Mouse (Mus musculus) mouse embryonic stem cell (cell line): Measurements from ENCODE around the gene Hoxa5.

Experiments used
- in situ Hi-C, 2 experiments: fragments of 300-500 bp; cut with MboI; formaldehyde crosslinking; loops; 1 replicate in 1 of 2; 3 replicates in 1 of 2; pipeline ENCODE4 v1.14.3; 2019 to 2020; ENCODE audit warnings: low sequenced_read_pairs in 2 of 2, low pct_unique_long_range_greater_than_20kb in 1 of 2, mixed read lengths in 1 of 2; ENCODE audit not compliant: unreplicated experiment in 1 of 2

The Hoxa5 gene

GRCm38 (mm10) chr6:52204050-52204752 lies at the start of gene Hoxa5:
Hoxa5 (minus strand) TSS chr6:52204587.
- in situ Hi-C loops = loop anchor here (25.0 kb wide), 2 partner anchors 342 to 1017 kb away; no protein-coding TSS in a partner anchor

DNA sequence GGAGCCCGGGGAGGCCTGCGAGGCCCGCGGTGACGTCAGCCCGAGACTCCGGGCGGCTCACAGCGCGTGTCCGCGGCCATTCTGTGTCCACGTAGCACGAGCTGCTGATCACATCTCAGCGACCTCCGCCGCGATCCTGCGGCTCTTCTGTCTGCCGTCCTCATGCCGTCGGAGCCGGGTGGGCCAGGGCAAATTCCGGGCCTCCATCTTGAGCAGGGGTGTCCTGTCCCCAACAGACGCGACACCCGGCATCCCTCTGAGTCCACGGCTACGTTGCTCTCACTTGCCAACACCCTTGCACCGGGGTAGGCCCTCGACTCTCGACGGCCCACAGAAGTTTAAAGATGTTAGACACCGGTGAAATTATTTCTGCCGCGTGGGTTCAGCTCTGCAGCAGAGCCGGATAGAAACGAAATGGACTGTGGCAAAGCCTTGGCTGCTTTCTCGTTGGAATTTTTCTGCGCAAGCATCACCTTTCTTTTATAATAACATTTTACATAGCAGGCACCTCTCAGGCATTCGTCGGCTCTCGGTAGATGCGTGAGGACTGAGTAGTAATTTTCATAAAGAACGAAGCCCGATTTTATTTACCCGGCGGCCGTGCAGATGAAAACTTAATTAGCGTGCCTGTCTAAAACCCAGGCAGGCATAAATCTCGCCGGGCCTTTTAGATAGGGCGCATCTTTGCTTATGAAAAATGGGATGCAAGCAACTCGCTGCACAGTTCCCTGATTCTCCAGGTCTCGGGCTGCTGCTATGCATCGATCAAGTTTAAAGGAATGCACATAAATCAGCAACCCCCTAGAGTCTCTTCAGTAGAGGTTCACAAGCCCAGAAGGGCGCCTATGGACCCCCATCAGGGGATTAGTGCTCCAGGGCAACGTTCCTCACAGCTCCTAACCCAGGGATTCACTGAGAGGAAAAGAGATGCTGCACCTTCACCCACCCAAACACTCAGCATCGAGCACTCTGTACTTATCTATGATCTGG lies 49.4 kb upstream of the Hoxa5 start:
- in situ Hi-C loops = loop anchor here (10.0 to 25.0 kb wide), 4 partner anchors 61 to 658 kb away; partner anchors contain the start of gene Evx1 (in 1 of the 2)

DNA sequence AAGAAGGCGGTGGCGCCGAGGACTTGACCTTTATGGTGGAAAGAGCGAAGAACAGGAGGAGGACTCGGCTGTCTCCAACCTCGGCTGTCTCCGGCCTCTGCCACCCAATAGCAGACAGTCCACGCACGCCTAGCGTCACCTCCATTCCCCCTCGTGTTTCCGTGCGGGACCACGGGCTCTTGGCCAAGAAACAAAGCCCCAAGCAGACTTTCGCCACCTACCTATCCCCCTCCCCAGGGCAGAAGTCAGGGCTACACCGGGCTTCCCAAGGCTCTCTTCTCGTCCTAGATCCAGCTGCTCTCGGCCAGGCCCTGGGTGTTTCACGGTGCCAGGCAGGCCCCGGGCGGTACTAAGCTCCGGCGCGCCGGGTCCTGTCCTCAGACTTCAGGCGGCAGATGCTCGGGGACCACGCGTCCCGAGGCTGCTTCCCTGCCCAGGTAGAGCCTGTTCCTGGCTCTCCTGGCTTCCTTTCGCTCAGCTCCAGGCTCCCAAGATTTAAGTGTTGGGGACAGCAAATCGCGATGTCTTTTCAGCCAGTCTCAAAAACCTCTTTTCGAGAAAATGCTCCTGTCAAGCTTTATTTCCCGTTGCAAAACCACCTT lies 48.5 kb upstream of the Hoxa5 start:
- in situ Hi-C loops = loop anchor here (10.0 to 25.0 kb wide), 4 partner anchors 62 to 659 kb away; partner anchors contain the start of gene Evx1 (in 1 of the 2)

- in situ Hi-C loops = loop anchor here (10.0 to 25.0 kb wide), 4 partner anchors 63 to 660 kb away; partner anchors contain the start of gene Evx1 (in 1 of the 2)
Measured at GRCm38 (mm10) chr6:52252016-52252774, 47.8 kb upstream of the Hoxa5 start.

GRCm38 (mm10) chr6:52251177-52251879 lies 46.9 kb upstream of the Hoxa5 start:
- in situ Hi-C loops = loop anchor here (10.0 to 25.0 kb wide), 4 partner anchors 63 to 661 kb away; partner anchors contain the start of gene Evx1 (in 1 of the 2)

DNA sequence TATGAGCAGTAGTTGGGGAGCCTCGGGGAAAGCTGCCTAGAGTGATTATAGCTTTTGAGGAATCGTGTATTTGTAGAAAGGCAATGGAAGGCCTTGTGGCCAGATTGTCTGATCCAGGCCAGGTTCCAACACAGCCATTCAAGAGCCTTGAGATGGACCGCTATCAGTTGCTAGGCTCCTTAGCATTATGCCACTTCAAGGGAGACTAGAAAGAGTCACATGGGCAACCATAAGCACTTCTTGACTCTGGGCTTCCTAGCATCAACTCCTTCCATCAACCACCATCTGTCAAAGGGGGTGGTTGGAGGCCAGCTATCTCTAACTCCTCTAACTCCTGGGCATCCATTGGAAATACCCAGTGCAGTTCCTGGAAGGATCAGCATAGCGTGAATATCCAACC lies 45.4 kb upstream of the Hoxa5 start:
- in situ Hi-C loops = loop anchor here (5.0 to 25.0 kb wide), 6 partner anchors 65 to 1063 kb away; partner anchors contain the start of gene Evx1 (in 1 of the 2)

DNA sequence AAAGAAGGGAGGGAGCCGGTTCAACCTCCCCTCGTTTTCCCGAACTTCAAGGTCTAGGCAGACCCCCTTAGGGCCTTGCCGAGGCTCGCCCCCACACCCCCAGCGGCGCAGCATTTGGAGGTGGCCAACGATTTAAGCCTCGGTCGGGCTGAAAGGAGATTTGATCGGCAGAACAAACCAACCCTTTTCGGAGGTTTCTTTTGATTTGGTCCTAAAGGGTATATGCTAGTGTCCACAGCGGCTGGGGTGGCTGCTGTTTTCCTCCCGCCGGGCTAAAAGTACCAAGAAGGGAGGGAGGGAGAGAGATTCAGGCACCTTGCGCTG lies 45.0 kb upstream of the Hoxa5 start:
- in situ Hi-C loops = loop anchor here (5.0 to 25.0 kb wide), 2 partner anchors 82 to 1062 kb away; no protein-coding TSS in a partner anchor

GRCm38 (mm10) chr6:52248638-52249414 lies 44.4 kb upstream of the Hoxa5 start:
- in situ Hi-C loops = loop anchor here (5.0 to 25.0 kb wide), 2 partner anchors 82 to 1062 kb away; no protein-coding TSS in a partner anchor

DNA sequence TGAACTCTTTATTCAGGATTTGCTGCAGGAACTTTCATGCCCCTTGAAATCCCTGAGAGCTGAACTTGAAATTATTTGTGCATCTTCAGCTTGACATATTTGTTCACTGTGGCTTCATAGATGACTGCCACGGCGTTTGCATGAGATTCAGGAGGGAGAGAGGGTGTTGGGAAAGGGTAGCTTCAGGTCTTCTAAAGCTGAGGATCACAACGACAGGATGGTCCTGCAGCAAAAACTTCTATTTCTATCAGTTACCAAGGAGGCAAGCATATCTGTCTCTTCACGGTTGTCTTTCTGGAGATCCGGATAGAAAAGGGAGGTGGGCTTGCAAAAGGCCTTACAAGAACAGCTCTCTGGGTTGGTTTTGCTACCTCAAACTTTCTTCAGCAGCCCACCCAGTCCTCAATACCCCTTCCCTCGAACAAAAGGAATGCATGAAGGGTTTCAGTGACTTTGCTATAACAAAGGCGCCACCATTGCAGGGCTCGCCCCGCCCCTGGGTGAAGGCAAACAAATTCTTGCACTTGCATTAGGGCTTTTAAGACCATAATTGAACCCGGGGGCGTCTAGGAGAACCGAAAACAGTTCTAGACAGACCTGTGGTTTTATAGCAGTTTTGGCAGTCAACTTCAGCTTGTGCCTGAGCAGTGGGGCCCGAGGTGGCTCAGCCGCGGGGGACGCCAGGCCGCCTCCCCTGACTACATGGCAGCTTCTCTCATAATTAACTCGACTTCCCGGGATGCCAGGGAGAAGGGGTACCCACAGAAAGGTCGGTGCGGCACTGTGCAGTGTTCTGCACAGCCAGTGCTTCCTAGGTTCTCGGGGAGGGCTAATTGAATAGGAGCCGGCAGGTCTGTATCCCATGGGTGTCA lies 43.6 kb upstream of the Hoxa5 start:
- in situ Hi-C loops = loop anchor here (5.0 to 25.0 kb wide), 2 partner anchors 81 to 1061 kb away; no protein-coding TSS in a partner anchor

- in situ Hi-C loops = loop anchor here (5.0 to 25.0 kb wide), 2 partner anchors 80 to 1060 kb away; no protein-coding TSS in a partner anchor
Measured at GRCm38 (mm10) chr6:52246916-52247315, 42.5 kb upstream of the Hoxa5 start.

DNA sequence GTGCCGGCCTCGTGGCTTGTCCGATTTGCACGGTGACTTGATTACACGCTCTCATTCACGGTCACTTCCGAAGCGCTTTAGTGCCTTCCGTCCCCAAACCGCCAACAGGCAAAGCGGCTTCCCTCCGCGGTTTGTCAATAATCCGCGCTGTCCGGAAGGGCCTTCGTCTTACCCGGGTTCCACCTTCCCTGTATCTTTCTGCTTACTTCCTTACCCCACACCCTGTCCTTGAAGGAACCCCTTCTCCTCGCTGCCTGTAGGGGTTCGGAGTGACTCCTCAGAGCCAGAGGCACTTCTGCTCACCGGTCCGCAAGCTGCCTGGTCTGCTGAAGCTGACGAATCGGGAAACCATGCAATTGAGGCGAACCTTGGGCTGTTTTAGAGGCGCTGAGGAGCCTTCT lies 42.0 kb upstream of the Hoxa5 start:
- in situ Hi-C loops = loop anchor here (5.0 to 25.0 kb wide), 2 partner anchors 79 to 1059 kb away; no protein-coding TSS in a partner anchor

DNA sequence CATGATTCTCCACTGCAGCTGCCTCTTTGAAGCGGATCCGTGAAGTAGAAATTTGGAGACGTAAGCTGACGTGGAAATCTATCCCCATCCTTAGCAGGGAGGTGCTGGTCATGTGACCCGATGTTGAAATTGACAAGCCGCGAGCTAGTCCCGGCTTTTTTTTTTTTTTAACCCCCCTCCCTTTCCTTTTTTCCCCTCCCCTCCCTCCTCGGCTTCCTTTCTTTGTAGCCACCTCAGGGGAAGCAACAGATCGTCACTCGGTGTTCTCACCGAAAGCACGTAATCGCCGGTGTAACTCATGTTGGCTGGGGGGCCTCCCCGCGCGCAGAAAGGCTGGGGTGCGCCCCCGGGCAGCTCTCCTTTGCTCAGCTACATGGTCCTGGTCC lies 41.4 kb upstream of the Hoxa5 start, which contains the start of gene Hoxa11:
Gene Hoxa11, minus strand, starts transcription at position 54 of the 386 bp plus-strand sequence.
- in situ Hi-C loops = loop anchor here (5.0 to 25.0 kb wide), 2 partner anchors 78 to 1058 kb away; no protein-coding TSS in a partner anchor

GRCm38 (mm10) chr6:52245040-52245756 lies 40.8 kb upstream of the Hoxa5 start:
- in situ Hi-C loops = loop anchor here (5.0 to 25.0 kb wide), 2 partner anchors 78 to 1058 kb away; no protein-coding TSS in a partner anchor

DNA sequence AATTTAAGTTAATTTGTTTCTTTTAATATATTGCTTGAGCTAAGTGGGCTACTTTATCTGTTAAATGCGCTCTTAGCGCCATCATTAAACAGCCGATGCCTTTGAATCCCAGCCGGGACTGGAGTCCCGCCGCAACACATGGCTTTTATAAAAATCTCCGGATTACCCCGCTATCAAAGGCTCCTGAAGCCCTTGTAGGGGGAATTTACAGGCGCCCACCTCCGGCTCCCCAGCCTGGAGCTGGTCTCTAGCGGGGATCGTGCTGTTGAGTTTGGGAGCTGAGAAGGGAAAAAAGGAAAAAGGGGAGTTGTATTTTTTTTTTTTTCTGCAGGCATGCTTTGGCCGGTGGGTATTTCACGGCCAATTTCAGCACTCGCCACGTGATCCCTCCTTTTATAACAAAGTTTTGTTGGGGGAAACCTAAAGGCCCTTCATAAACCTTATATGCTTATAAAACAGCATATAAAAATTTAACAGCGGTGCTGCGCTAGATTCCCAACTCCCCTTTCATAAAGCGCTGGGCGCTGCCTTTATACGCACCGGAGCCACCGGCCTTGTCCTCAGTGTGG lies 40.2 kb upstream of the Hoxa5 start:
- in situ Hi-C loops = loop anchor here (5.0 to 25.0 kb wide), 2 partner anchors 77 to 1057 kb away; no protein-coding TSS in a partner anchor
